Mouse (Mus musculus) heart, adult 2 months (tissue): Measurements from ENCODE around the gene Sh3bp1. TPM values are rescaled to one million over a fixed set of nuclear protein-coding genes. Genes with fewer than 3 reads are reported as not detected.

Experiments
- DNase-seq, 2 experiments: peaks; one replicate each; pipeline ENCODE4 v3.0.0; 2021
- H3K27ac ChIP-seq: fragments of 200-600 bp; 2 replicates; pipeline ENCODE4 v1.8.1; 2022
- H3K27me3 ChIP-seq: fragments of 200-500 bp; 2 replicates; pipeline ENCODE4 v1.6.1; 2012; ENCODE audit warnings: mild to moderate bottlenecking, low read length, inconsistent platforms, mixed read lengths; ENCODE audit not compliant: control insufficient read depth, insufficient read depth
- H3K36me3 ChIP-seq: fragments of 200-500 bp; 2 replicates; pipeline ENCODE4 v1.6.1; 2012; ENCODE audit warnings: low read length, inconsistent platforms; ENCODE audit not compliant: control insufficient read depth, insufficient read depth
- H3K4me1 ChIP-seq: fragments of 200-500 bp; 2 replicates; pipeline ENCODE4 v1.6.1; 2011; ENCODE audit warnings: low read length; ENCODE audit not compliant: control insufficient read depth, insufficient read depth
- H3K4me3 ChIP-seq: fragments of 200-600 bp; 2 replicates; pipeline ENCODE4 v1.8.1; 2022
- H3K79me2 ChIP-seq: fragments of 200-500 bp; replicated peaks from 2 replicates; pipeline ENCODE4 v1.6.1; 2012; ENCODE audit warnings: mild to moderate bottlenecking, inconsistent platforms, low read length, moderate library complexity, mixed read lengths; ENCODE audit not compliant: control insufficient read depth, insufficient read depth
- H3K9ac ChIP-seq: fragments of 200-500 bp; 2 replicates; pipeline ENCODE4 v1.6.1; 2012; ENCODE audit warnings: low read depth, mild to moderate bottlenecking, control low read depth, inconsistent platforms, low read length, mixed read lengths
- CTCF ChIP-seq: fragments of 200-600 bp; IDR thresholded peaks from 2 replicates; pipeline ENCODE4 v1.8.1; 2022; ENCODE audit warnings: antibody characterized with exemption, mild to moderate bottlenecking, moderate library complexity
- EP300 ChIP-seq: fragments of 200-500 bp; IDR thresholded peaks from 2 replicates; pipeline ENCODE4 v1.6.1; 2011; ENCODE audit warnings: low read depth, low read length, control low read depth; ENCODE audit not compliant: insufficient read depth
- POLR2A ChIP-seq: fragments of 200-500 bp; IDR thresholded peaks from 2 replicates; pipeline ENCODE4 v1.6.1; 2011; ENCODE audit warnings: mild to moderate bottlenecking, low read depth, low read length, control low read depth; ENCODE audit not compliant: insufficient read depth
- WGBS: fragments of 180-500 bp; shearing (Covaris S2); methylation state at CpG from one replicate; pipeline ENCODE4 v1.1.7; 2018; 5-methylcytosine and 5-hydroxymethylcytosine counted together
- intact Hi-C: fragments of 180-260 bp; cut with DNase I; formaldehyde crosslinking; loops from one replicate; pipeline ENCODE4 v1.15.1; 2025
- polyA plus RNA-seq: library from polyadenylated mRNA; depleted of rRNA; stranded (reverse); fragments of >200 nt; gene quantifications from 2 replicates; pipeline ENCODE4 v1.2.3, GENCODE M21; 2012
- total RNA-seq, 2 experiments: library from RNA; stranded (reverse); gene quantifications; 2 replicates each; pipeline ENCODE4 v1.2.3; 2021

Sh3bp1 gene
- total and polyA plus RNA-seq, 3 experiments, result 2.6 to 19.2 (median 3.3) TPM

DNA sequence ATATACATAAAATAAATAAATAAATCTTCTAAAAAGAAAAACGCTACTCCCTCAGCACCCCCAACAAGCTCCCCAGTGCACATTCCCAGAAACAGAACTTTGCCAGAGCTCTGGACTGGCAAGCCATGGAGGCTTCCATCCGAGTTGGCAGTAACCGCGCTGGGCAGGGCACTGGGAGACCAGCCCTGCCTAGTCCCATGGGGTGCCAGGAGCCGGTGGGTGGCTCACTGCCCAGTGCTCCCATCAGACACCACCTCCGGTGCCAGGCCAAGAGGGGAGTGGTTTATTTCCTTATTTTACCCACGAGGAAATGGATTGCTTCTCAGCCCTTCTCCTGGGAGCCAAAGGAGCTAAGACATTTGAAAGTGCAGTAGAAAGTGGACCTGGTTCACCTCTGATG, 42.6 kb upstream of the Sh3bp1 start:
- intact Hi-C loops, result no loop called here
- peak in 1 of 2 experiments; percentile 78 for DNase-seq
- Histone ChIP-seq H3K27me3 (no peaks in the 10 kb centered on the region), H3K36me3 (no peaks in the 10 kb centered on the region), H3K79me2 (no peaks in the 10 kb centered on the region), H3K9ac (no peak overlapping the region), H3K4me1 (peaks cover 2% of the 10 kb centered on the region), H3K27ac (no peak overlapping the region), H3K4me3 (no peak overlapping the region)
- TF ChIP-seq EP300 (no peak), CTCF (no peak), POLR2A (no peak)
- WGBS, result 22% methylated on average over 7 of the region's 7 CpGs

DNA sequence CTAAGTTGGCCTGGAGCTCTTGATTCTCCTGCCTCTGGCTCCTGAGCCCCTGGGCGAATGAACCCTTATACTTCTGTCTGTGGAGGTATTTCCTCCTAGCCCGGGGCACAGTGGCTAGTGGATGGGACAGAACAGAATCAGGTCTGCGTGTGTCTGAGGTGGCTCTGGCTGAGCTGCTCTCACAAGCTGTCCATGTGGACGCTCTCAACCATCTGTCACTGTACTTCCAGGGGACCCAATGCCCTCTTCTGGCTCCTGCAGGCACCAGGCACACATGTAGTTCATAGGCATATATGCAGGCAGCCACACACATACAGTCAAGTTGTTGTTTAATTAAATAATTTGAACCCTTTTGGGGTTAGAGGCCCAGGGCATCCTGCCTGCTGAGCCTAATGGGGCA, 40.3 kb upstream of the Sh3bp1 start:
- no peaks in the 10 kb centered on the region for H3K27me3 ChIP-seq
- H3K36me3 ChIP-seq, result no peaks in the 10 kb centered on the region
- H3K79me2 ChIP-seq, result no peaks in the 10 kb centered on the region
- no peak overlapping the region for H3K4me3 ChIP-seq
- no peaks in the 10 kb centered on the region; the same call in 1 of the 2 replicates for H3K4me1 ChIP-seq
- intact Hi-C loops, result no loop called here
- no peak for TF ChIP-seq EP300
- no peak for TF ChIP-seq CTCF
- TF ChIP-seq POLR2A, result no peak
- H3K27ac ChIP-seq, result no peak overlapping the region
- no peak for DNase-seq
- H3K9ac ChIP-seq, result no peak overlapping the region
- WGBS, result 70% methylated on average over 4 of the region's 4 CpGs

DNA sequence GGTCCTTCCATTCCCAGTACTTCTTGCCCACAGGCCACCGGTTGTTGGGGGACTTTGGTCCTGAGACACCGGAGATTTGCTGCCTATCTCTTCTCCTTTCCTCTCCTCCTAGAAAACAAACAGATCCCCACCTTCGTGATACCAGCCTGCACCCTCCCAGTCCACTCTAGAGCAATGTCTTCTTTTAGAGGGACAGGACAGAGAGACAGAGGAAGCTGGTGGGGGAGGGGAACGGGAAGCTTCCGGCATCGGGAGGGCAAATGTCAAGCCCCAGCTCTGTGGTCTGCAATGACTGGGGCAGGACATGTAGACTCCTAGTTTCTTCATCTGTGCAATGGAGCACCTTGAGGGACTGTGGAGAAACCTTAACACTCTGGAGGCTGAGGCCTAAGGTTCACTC, 39.9 kb upstream of the Sh3bp1 start:
- TF ChIP-seq CTCF, result no peak
- TF ChIP-seq EP300, result no peak
- TF ChIP-seq POLR2A, result no peak
- DNase-seq, result no peak
- Histone ChIP-seq H3K9ac (no peak overlapping the region), H3K79me2 (no peaks in the 10 kb centered on the region), H3K36me3 (no peaks in the 10 kb centered on the region), H3K4me1 (no peaks in the 10 kb centered on the region; the same call in 1 of the 2 replicates), H3K4me3 (no peak overlapping the region), H3K27ac (no peak overlapping the region), H3K27me3 (no peaks in the 10 kb centered on the region)
- intact Hi-C loops, result no loop called here
- 35% methylated on average over 6 of the region's 6 CpGs for WGBS

GRCm38 (mm10) chr15:78862280-78862679, 37.3 kb upstream of the Sh3bp1 start:
- Histone ChIP-seq H3K4me3 (no peak overlapping the region), H3K27me3 (no peaks in the 10 kb centered on the region), H3K27ac (no peak overlapping the region), H3K4me1 (no peaks in the 10 kb centered on the region; the same call in 1 of the 2 replicates), H3K9ac (no peak overlapping the region), H3K36me3 (no peaks in the 10 kb centered on the region), H3K79me2 (no peaks in the 10 kb centered on the region)
- intact Hi-C loops, result no loop called here
- no peak for TF ChIP-seq CTCF
- no peak for TF ChIP-seq POLR2A
- TF ChIP-seq EP300, result no peak
- DNase-seq, result no peak
- WGBS, result 62% methylated on average over 5 of the region's 5 CpGs

- no peak for DNase-seq
- no peak for TF ChIP-seq EP300
- no peak for TF ChIP-seq CTCF
- no peak for TF ChIP-seq POLR2A
- H3K36me3 ChIP-seq, result no peaks in the 10 kb centered on the region
- H3K27ac ChIP-seq, result no peak overlapping the region
- H3K27me3 ChIP-seq, result no peaks in the 10 kb centered on the region
- H3K4me1 ChIP-seq, result peaks cover 2% of the 10 kb centered on the region; the same call in 1 of the 2 replicates
- intact Hi-C loops, result no loop called here
- 73% methylated on average over 2 of the region's 2 CpGs for WGBS
- H3K4me3 ChIP-seq, result no peak overlapping the region
- H3K9ac ChIP-seq, result no peak overlapping the region
- H3K79me2 ChIP-seq, result no peaks in the 10 kb centered on the region
Observed at GRCm38 (mm10) chr15:78863154-78863553, 36.4 kb upstream of the Sh3bp1 start.

DNA sequence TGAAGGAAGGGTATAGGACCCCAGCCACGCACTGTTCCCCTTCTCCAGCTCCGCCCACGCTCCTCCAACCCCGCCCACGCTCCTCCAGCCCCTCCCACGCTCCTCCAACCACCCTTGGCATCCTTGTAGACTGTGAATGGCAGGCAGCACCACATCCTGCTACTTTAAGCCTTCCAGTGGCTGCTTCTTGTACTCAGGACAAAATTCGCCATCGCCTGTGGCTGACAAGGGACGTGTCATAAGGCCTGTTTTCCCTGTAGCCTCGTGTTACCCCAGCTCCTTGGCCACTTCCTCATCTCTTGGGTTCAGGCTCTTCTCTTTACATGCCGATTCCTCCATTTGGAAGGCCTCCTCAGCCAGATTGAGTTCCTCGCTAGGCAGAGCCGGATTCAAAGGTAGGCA, 35.7 kb upstream of the Sh3bp1 start:
- Histone ChIP-seq H3K27ac (no peak overlapping the region), H3K4me1 (peaks cover 5% of the 10 kb centered on the region), H3K27me3 (no peaks in the 10 kb centered on the region), H3K4me3 (no peak overlapping the region), H3K36me3 (no peaks in the 10 kb centered on the region), H3K79me2 (no peaks in the 10 kb centered on the region), H3K9ac (no peak overlapping the region)
- intact Hi-C loops, result no loop called here
- DNase-seq, result no peak
- no peak for TF ChIP-seq EP300
- TF ChIP-seq POLR2A, result no peak
- no peak for TF ChIP-seq CTCF
- WGBS, result 64% methylated on average over 13 of the region's 13 CpGs
